Mouse (Mus musculus) hindlimb bud, embryonic 11.5 days (tissue): ENCODE results near the gene Ercc1.

Experiments
- DNase-seq: peaks from one replicate; pipeline ENCODE4 v3.0.0-alpha.2; 2012; ENCODE audit warnings: low read depth, low spot score; ENCODE audit errors: extremely low spot score

The Ercc1 gene

GRCm38 (mm10) chr7:19344237-19344847, at the start of gene Ercc1:
Gene Ercc1, plus strand, starts transcription at chr7:19344778.
- DNase-seq, result no peak

- peak; percentile 80 for DNase-seq
Observed at GRCm38 (mm10) chr7:19295503-19296185, 48.9 kb upstream of the Ercc1 start.

GRCm38 (mm10) chr7:19297034-19297433, 47.5 kb upstream of the Ercc1 start:
- no peak for DNase-seq

- DNase-seq, result no peak
Observed at GRCm38 (mm10) chr7:19297794-19298193, 46.8 kb upstream of the Ercc1 start.

- DNase-seq, result no peak
Observed at GRCm38 (mm10) chr7:19299194-19299593, 45.4 kb upstream of the Ercc1 start.

GRCm38 (mm10) chr7:19300501-19301421, 43.8 kb upstream of the Ercc1 start:
- DNase-seq, result peak; percentile 84

- no peak for DNase-seq
Observed at GRCm38 (mm10) chr7:19301461-19302263, 42.9 kb upstream of the Ercc1 start.

- DNase-seq, result no peak
Observed at GRCm38 (mm10) chr7:19302264-19303045, 42.1 kb upstream of the Ercc1 start.

- no peak for DNase-seq
Observed at GRCm38 (mm10) chr7:19303046-19303305, 41.6 kb upstream of the Ercc1 start.

- DNase-seq, result no peak
Observed at GRCm38 (mm10) chr7:19303770-19304169, 40.8 kb upstream of the Ercc1 start.

- DNase-seq, result no peak
Observed at GRCm38 (mm10) chr7:19304501-19305412, 39.8 kb upstream of the Ercc1 start.

GRCm38 (mm10) chr7:19305413-19305735, 39.2 kb upstream of the Ercc1 start:
- no peak for DNase-seq

- DNase-seq, result no peak
Observed at GRCm38 (mm10) chr7:19305796-19306765, 38.5 kb upstream of the Ercc1 start.

- no peak for DNase-seq
Observed at GRCm38 (mm10) chr7:19306819-19307738, 37.5 kb upstream of the Ercc1 start.

GRCm38 (mm10) chr7:19307739-19308453, 36.7 kb upstream of the Ercc1 start:
- DNase-seq, result no peak

- DNase-seq, result peak; percentile 88
Observed at GRCm38 (mm10) chr7:19308454-19309277, 35.9 kb upstream of the Ercc1 start.
